Mouse (Mus musculus): ENCODE measurements around the gene Nfix. TPM values are rescaled to one million over a fixed set of nuclear protein-coding genes. Genes with fewer than 3 reads are reported as not detected.

The Nfix gene
- total and polyA plus RNA-seq, 3 experiments: 68.7 to 297 (median 274) TPM

DNA sequence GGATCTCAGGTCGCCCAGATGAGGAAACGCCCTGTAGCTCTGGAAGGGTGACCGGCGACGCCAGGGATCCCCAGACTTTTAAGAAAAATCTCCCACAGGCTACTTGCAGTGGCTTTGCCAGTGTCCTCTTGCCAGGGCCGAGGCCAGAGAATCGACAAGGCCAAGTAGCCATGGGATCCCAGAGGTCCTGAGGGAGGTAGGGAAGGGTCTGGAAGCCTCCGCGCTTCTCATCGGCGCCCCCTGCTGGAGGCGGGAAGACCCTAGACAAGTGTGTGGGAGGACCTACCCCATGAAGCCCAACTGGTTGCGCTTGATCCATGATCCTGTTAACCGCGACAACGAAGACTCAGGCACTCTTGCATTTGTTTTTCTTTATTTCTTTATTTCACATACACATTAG lies 95.8 kb downstream of the Nfix start:
- TF ChIP-seq CTCF (IDR thresholded peaks at IDR 0.05) (peak; percentile 91), EP300 (IDR thresholded peaks at IDR 0.05; ENCODE audit: insufficient read depth, low read depth, low read length) (no peak), POLR2A (IDR thresholded peaks at IDR 0.05; ENCODE audit: insufficient read depth, low read depth, low read length) (peak; percentile 37; the same call in 1 of the 2 replicates)
- peak; percentile 89 to 90 for DNase-seq
- H3K36me3 ChIP-seq (ENCODE audit: control insufficient read depth, insufficient read depth, low read length): no peaks in the 10 kb centered on the region
- peak overlapping the region; percentile 77 for H3K9ac ChIP-seq (ENCODE audit: low read depth, low read length)
- H3K27me3 ChIP-seq (ENCODE audit: control insufficient read depth, insufficient read depth, low read length): no peaks in the 10 kb centered on the region
- peak overlapping the region; percentile 90 for H3K27ac ChIP-seq
- peaks cover 19% of the 10 kb centered on the region for H3K4me1 ChIP-seq (ENCODE audit: control insufficient read depth, insufficient read depth, low read length)
- peak overlapping the region; percentile 45 for H3K4me3 ChIP-seq
- no peaks in the 10 kb centered on the region for H3K79me2 ChIP-seq (replicated peaks; ENCODE audit: control insufficient read depth, insufficient read depth, low read length)
- 14% methylated on average over 16 of the region's 16 CpGs for WGBS
- intact Hi-C loops (cut with DNase I): no loop called here

DNA sequence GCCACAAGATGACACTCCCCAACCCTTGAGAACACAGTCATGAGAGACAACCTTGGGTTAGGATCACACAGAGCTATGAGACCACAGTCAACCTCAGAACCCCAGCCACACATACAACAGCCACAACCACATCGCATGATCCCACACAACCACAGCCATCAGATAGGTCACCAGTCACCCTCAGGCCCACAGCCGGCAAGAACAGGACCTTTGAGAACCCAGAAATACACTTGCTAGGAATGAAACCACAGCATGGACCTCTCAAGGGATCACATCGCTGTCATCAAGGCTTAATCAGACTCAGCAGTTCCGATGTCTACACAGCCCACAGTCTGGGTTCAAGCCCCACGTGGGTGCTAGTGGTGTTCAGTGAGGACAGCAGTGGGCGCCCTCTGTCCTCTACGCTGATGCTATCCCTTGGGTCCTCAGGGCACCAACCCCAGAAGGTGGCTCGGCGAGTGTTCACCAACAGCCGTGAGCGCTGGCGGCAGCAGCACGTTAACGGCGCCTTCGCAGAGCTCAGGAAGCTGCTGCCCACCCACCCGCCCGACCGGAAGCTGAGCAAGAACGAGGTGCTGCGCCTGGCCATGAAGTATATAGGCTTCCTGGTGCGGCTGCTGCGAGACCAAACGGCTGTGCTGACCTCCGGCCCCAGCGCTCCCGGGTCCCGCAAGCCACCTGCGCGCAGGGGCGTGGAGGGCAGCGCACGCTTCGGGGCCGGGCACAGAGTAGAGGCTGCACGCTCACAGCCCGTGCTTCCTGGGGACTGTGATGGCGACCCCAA lies 96.5 kb downstream of the Nfix start:
- Histone ChIP-seq H3K4me3 (peak overlapping the region; percentile 56), H3K79me2 (replicated peaks; ENCODE audit: control insufficient read depth, insufficient read depth, low read length) (no peaks in the 10 kb centered on the region), H3K27me3 (ENCODE audit: control insufficient read depth, insufficient read depth, low read length) (no peaks in the 10 kb centered on the region), H3K4me1 (ENCODE audit: control insufficient read depth, insufficient read depth, low read length) (peaks cover 19% of the 10 kb centered on the region), H3K27ac (peak overlapping the region; percentile 90), H3K9ac (ENCODE audit: low read depth, low read length) (peak overlapping the region; percentile 77), H3K36me3 (ENCODE audit: control insufficient read depth, insufficient read depth, low read length) (no peaks in the 10 kb centered on the region)
- intact Hi-C loops (cut with DNase I): no loop called here
- WGBS: 34% methylated on average over 38 of the region's 38 CpGs
- no peak for TF ChIP-seq CTCF (IDR thresholded peaks at IDR 0.05)
- TF ChIP-seq EP300 (IDR thresholded peaks at IDR 0.05; ENCODE audit: insufficient read depth, low read depth, low read length): no peak
- TF ChIP-seq POLR2A (IDR thresholded peaks at IDR 0.05; ENCODE audit: insufficient read depth, low read depth, low read length): no peak
- DNase-seq: peak; percentile 50 to 54

DNA sequence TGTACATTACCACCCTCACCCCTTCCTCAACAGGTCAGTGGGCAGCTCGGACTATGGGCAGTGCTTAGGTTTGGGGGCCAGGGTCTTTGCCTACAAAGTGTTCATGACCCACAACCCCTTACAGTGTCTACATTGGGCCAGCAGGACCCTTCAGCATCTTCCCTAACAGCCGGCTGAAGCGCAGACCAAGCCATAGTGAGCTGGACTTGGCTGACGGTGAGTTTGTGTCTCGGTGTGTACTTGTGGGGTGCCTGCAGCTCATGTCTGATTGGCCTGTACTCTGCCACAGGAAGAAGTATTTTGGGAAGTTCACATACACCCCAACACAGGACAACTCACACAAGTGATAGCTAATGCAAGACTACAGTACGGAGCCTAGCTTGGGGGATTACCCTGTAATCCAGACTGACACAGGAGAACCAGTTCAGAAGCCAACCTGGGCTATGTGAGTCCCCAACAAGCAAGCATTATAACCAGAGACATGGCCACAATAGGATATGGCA lies 97.1 kb downstream of the Nfix start:
- WGBS: 66% methylated on average over 6 of the region's 6 CpGs
- Histone ChIP-seq H3K4me3 (peak overlapping the region; percentile 56), H3K9ac (ENCODE audit: low read depth, low read length) (peak overlapping the region; percentile 68), H3K79me2 (replicated peaks; ENCODE audit: control insufficient read depth, insufficient read depth, low read length) (no peaks in the 10 kb centered on the region), H3K36me3 (ENCODE audit: control insufficient read depth, insufficient read depth, low read length) (no peaks in the 10 kb centered on the region), H3K27me3 (ENCODE audit: control insufficient read depth, insufficient read depth, low read length) (no peaks in the 10 kb centered on the region), H3K4me1 (ENCODE audit: control insufficient read depth, insufficient read depth, low read length) (peaks cover 22% of the 10 kb centered on the region), H3K27ac (peak overlapping the region; percentile 90)
- no peak for DNase-seq
- TF ChIP-seq CTCF (IDR thresholded peaks at IDR 0.05) (no peak), POLR2A (IDR thresholded peaks at IDR 0.05; ENCODE audit: insufficient read depth, low read depth, low read length) (no peak), EP300 (IDR thresholded peaks at IDR 0.05; ENCODE audit: insufficient read depth, low read depth, low read length) (no peak)
- intact Hi-C loops (cut with DNase I): no loop called here

DNA sequence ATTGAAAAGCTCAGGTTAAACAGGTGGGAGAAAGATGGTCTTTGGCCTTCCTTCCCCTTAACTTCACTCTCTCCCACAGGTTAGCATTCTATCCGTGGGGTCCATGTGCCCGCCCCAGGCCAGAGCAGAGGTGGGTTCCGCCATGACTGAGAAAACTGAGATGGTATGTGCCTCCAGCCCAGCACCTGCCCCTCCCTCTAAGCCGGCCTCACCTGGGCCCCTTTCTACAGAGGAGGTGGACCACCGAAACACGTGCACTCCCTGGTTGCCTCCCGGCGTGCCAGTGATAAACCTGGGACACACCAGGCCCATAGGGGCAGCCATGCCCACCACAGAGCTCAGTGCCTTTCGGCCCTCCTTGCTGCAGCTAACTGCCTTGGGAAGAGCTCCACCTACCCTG lies 97.6 kb downstream of the Nfix start:
- Histone ChIP-seq H3K4me3 (peak overlapping the region; percentile 56), H3K4me1 (ENCODE audit: control insufficient read depth, insufficient read depth, low read length) (peaks cover 22% of the 10 kb centered on the region), H3K27me3 (ENCODE audit: control insufficient read depth, insufficient read depth, low read length) (no peaks in the 10 kb centered on the region), H3K36me3 (ENCODE audit: control insufficient read depth, insufficient read depth, low read length) (no peaks in the 10 kb centered on the region), H3K79me2 (replicated peaks; ENCODE audit: control insufficient read depth, insufficient read depth, low read length) (no peaks in the 10 kb centered on the region), H3K9ac (ENCODE audit: low read depth, low read length) (peak overlapping the region; percentile 68), H3K27ac (peak overlapping the region; percentile 90)
- intact Hi-C loops (cut with DNase I): no loop called here
- 58% methylated on average over 9 of the region's 9 CpGs for WGBS
- DNase-seq: peak in 1 of 2 experiments; percentile 42
- no peak for TF ChIP-seq POLR2A (IDR thresholded peaks at IDR 0.05; ENCODE audit: insufficient read depth, low read depth, low read length)
- TF ChIP-seq CTCF (IDR thresholded peaks at IDR 0.05): no peak

DNA sequence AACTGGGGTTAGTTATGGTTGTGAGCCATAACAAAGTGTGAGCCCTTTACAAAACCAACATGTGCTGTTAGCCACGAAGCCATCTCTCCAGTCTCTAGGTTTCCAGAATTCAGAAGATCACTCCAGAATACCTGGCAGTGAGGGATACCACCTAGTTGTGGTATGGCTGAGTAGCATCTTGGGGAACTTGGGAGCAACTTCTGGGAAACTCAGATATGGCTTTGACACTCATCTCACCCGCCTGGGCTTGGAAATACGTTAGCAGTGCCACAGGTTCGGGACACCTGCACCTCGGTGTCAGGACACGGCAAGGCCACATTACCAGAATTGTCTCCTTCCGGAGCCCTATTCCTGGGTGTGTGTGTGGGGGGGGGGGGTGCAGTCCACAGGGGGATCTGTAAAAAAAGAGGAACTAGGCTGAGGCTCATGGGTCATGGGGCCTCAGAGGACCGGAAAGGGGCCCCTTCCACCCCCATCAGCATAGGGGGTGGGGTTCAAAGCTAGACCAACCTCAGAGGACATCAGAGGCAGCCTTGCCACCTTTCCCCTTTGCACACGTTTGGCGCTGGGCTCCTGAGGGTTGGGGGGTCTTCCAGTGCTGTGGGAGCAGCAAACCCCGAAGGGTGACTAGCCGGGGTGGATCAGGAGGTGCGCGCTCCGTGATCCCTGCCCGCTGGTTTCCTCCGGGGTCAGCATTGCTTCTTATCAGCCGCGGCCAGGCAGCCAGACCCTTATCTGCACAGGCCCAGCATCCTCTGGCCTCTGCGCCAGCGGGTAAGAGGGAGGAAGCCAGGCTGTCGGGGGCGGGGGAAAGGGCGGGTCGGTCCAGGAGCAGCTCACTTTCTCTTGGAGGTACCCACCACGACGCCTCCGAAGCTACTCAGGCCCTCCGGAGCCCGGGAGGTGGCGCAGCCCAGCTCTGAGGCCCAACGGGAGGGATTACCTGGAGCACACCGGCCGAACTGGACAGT lies 98.9 kb downstream of the Nfix start, which contains the start of gene Lyl1:
Lyl1 (plus strand) TSS at position 517 of the 971 bp plus-strand sequence.
- 9% methylated on average over 34 of the region's 34 CpGs for WGBS
- intact Hi-C loops (cut with DNase I): loop anchor here (2.0 kb wide), 1 partner anchor 40 kb away; no protein-coding TSS in a partner anchor
- H3K27me3 ChIP-seq (ENCODE audit: control insufficient read depth, insufficient read depth, low read length): no peaks in the 10 kb centered on the region
- peak within 1 kb of the TSS; percentile 68 for H3K9ac ChIP-seq (ENCODE audit: low read depth, low read length)
- H3K36me3 ChIP-seq (ENCODE audit: control insufficient read depth, insufficient read depth, low read length): no peaks in the 10 kb centered on the region
- peak; percentile 82 to 89 for DNase-seq
- peaks cover 20% of the 10 kb centered on the region for H3K4me1 ChIP-seq (ENCODE audit: control insufficient read depth, insufficient read depth, low read length)
- TF ChIP-seq POLR2A (IDR thresholded peaks at IDR 0.05; ENCODE audit: insufficient read depth, low read depth, low read length): peak; percentile 78
- TF ChIP-seq CTCF (IDR thresholded peaks at IDR 0.05): peak; percentile 60
- TF ChIP-seq EP300 (IDR thresholded peaks at IDR 0.05; ENCODE audit: insufficient read depth, low read depth, low read length): peak; percentile 99
- no peaks in the 10 kb centered on the region for H3K79me2 ChIP-seq (replicated peaks; ENCODE audit: control insufficient read depth, insufficient read depth, low read length)
- peak within 1 kb of the TSS; percentile 90 for H3K27ac ChIP-seq
- peak within 1 kb of the TSS; percentile 56 for H3K4me3 ChIP-seq

All from heart, adult 2 months (tissue).